Mouse (Mus musculus) cerebellum, adult 2 months (tissue): Measurements from ENCODE around the gene Fis1.

Experiments
- CTCF ChIP-seq: fragments of 200-500 bp; IDR thresholded peaks from 2 replicates; pipeline ENCODE4 v1.5.1; 2011; ENCODE audit warnings: low read depth, mild to moderate bottlenecking, control low read depth, low read length, moderate library complexity, borderline replicate concordance; ENCODE audit not compliant: insufficient read depth
- POLR2A ChIP-seq: fragments of 200-500 bp; IDR thresholded peaks from 2 replicates; pipeline ENCODE4 v1.6.1; 2011; ENCODE audit warnings: low read length, control low read depth, borderline replicate concordance; ENCODE audit not compliant: insufficient read depth

DNA sequence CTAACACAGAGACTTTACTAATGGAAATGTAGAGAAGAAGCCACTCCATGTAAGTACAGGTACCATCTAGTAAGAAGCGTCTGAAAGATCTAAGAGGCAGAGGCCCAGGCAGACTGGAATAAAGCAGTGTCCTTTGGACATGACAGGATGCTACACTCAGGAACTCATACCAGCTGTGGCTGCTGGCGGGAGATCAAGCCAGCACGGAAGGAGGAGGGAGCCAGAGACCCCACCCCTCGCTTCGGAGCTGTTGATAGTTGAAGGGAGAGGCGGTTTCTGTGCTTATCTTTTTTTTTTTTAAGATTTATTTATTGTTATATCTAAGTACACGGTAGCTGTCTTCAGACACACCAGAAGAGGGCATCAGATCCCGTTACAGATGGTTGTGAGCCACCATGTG is 54.2 kb downstream of the Fis1 start:
- TF ChIP-seq CTCF (no peak), POLR2A (no peak)
